Mouse (Mus musculus): ENCODE results near the gene Mical3.

- TF ChIP-seq POLR2A (IDR thresholded peaks at IDR 0.05; ENCODE audit: insufficient read depth, low read length): no peak
- TF ChIP-seq CTCF (IDR thresholded peaks at IDR 0.05; ENCODE audit: low read depth, low read length): no peak
These were observed 91.5 kb downstream of the Mical3 start for GRCm38 (mm10) chr6:121039286-121039685.
